Mouse (Mus musculus) hindbrain, embryonic 12.5 days (tissue): ENCODE results near the gene Olfr1368. TPM values are rescaled to one million over a fixed set of nuclear protein-coding genes. Genes with fewer than 3 reads are reported as not detected.

Experiments used
- ATAC-seq: fragments of 200-750 bp; cut with Nextera tagmentation; 2 replicates; pipeline ENCODE4 v1.8.0; 2017; ENCODE audit warnings: moderate TSS enrichment; ENCODE audit not compliant: low FRiP score
- H3K27ac ChIP-seq: fragments of 300-500 bp; sonication (generic); 2 replicates; pipeline ENCODE4 v1.5.1; 2016; ENCODE audit warnings: mild to moderate bottlenecking
- H3K27me3 ChIP-seq: fragments of 300-500 bp; sonication (generic); 2 replicates; pipeline ENCODE4 v1.6.1; 2016; ENCODE audit warnings: mild to moderate bottlenecking
- H3K36me3 ChIP-seq: fragments of 300-500 bp; sonication (generic); 2 replicates; pipeline ENCODE4 v1.6.1; 2016; ENCODE audit warnings: mild to moderate bottlenecking
- H3K4me1 ChIP-seq: fragments of 300-500 bp; sonication (generic); 2 replicates; pipeline ENCODE4 v1.6.1; 2016
- H3K4me2 ChIP-seq: fragments of 300-500 bp; sonication (generic); replicated peaks from 2 replicates; pipeline ENCODE4 v1.6.1; 2016; ENCODE audit warnings: mild to moderate bottlenecking
- H3K4me3 ChIP-seq: fragments of 300-500 bp; sonication (generic); 2 replicates; pipeline ENCODE4 v1.5.1; 2016; ENCODE audit warnings: mild to moderate bottlenecking
- H3K9ac ChIP-seq: fragments of 300-500 bp; sonication (generic); 2 replicates; pipeline ENCODE4 v1.6.1; 2016; ENCODE audit warnings: mild to moderate bottlenecking, moderate library complexity
- H3K9me3 ChIP-seq: fragments of 300-500 bp; sonication (generic); replicated peaks from 2 replicates; pipeline ENCODE4 v1.6.1; 2016; ENCODE audit warnings: mild to moderate bottlenecking
- WGBS: fragments of 180-500 bp; shearing (Covaris S2); methylation state at CpG from one replicate; pipeline ENCODE4 v1.1.7; 2016; 5-methylcytosine and 5-hydroxymethylcytosine counted together
- polyA plus RNA-seq: library from polyadenylated mRNA; unstranded; fragments of >200 nt; fragmentation: Nextera tagmentation; extraction: Ambion mirVana; gene quantifications from 2 replicates; pipeline ENCODE4 v1.2.1, GENCODE M21; 2016

The Olfr1368 gene
- not detected in 2 replicates for polyA plus RNA-seq

GRCm38 (mm10) chr13:21145767-21146166 lies at the start of gene Olfr1368:
Olfr1368 (minus strand) TSS chr13:21145867.
- Histone ChIP-seq H3K9me3 (no peaks in the 10 kb centered on the region), H3K4me3 (no peak within 1 kb of the TSS), H3K9ac (no peak within 1 kb of the TSS), H3K4me2 (no peak within 1 kb of the TSS), H3K4me1 (no peaks in the 10 kb centered on the region), H3K27ac (no peak within 1 kb of the TSS), H3K27me3 (no peaks in the 10 kb centered on the region), H3K36me3 (no peaks in the 10 kb centered on the region)
- 81% methylated on average over 4 of the region's 4 CpGs for WGBS
- ATAC-seq = no peak

- 91% methylated on average over 4 of the region's 4 CpGs for WGBS
- no peaks in the 10 kb centered on the region for H3K27me3 ChIP-seq
- no peak overlapping the region for H3K9ac ChIP-seq
- H3K4me1 ChIP-seq = peaks cover 25% of the 10 kb centered on the region
- peaks cover 79% of the 10 kb centered on the region for H3K36me3 ChIP-seq
- H3K4me2 ChIP-seq = no peak overlapping the region
- H3K27ac ChIP-seq = no peak overlapping the region
- H3K4me3 ChIP-seq = no peak overlapping the region
- ATAC-seq = no peak
- H3K9me3 ChIP-seq = no peaks in the 10 kb centered on the region
These were observed 39.9 kb upstream of the Olfr1368 start for GRCm38 (mm10) chr13:21185521-21185920.

GRCm38 (mm10) chr13:21183661-21184060 lies 38.0 kb upstream of the Olfr1368 start:
- Histone ChIP-seq H3K27ac (no peak overlapping the region), H3K9ac (no peak overlapping the region), H3K9me3 (no peaks in the 10 kb centered on the region), H3K36me3 (peaks cover 65% of the 10 kb centered on the region), H3K27me3 (no peaks in the 10 kb centered on the region), H3K4me3 (no peak overlapping the region), H3K4me2 (no peak overlapping the region), H3K4me1 (peaks cover 32% of the 10 kb centered on the region)
- ATAC-seq = no peak
- WGBS = 93% methylated on average over 7 of the region's 7 CpGs

GRCm38 (mm10) chr13:21183066-21183465 lies 37.4 kb upstream of the Olfr1368 start:
- WGBS = 97% methylated on average over 6 of the region's 6 CpGs
- Histone ChIP-seq H3K4me3 (no peak overlapping the region), H3K27ac (no peak overlapping the region), H3K27me3 (no peaks in the 10 kb centered on the region), H3K9me3 (no peaks in the 10 kb centered on the region), H3K36me3 (peaks cover 59% of the 10 kb centered on the region), H3K4me1 (peaks cover 32% of the 10 kb centered on the region), H3K4me2 (no peak overlapping the region), H3K9ac (no peak overlapping the region)
- ATAC-seq = no peak

GRCm38 (mm10) chr13:21181996-21182395 lies 36.3 kb upstream of the Olfr1368 start:
- H3K36me3 ChIP-seq = peaks cover 48% of the 10 kb centered on the region
- 76% methylated on average over 7 of the region's 7 CpGs for WGBS
- ATAC-seq = no peak
- H3K4me3 ChIP-seq = peak overlapping the region; percentile 99
- H3K27me3 ChIP-seq = no peaks in the 10 kb centered on the region
- peak overlapping the region; percentile 84 for H3K4me2 ChIP-seq
- peak overlapping the region; percentile 90; the same call in 1 of the 2 replicates for H3K9ac ChIP-seq
- peaks cover 32% of the 10 kb centered on the region for H3K4me1 ChIP-seq
- no peak overlapping the region for H3K27ac ChIP-seq
- H3K9me3 ChIP-seq = no peaks in the 10 kb centered on the region

- peak overlapping the region; percentile 84 for H3K4me2 ChIP-seq
- no peaks in the 10 kb centered on the region for H3K9me3 ChIP-seq
- peak overlapping the region; percentile 94 for H3K27ac ChIP-seq
- peaks cover 32% of the 10 kb centered on the region for H3K4me1 ChIP-seq
- under 1% methylated on average over 71 of the region's 71 CpGs for WGBS
- ATAC-seq = peak; percentile 61
- peak overlapping the region; percentile 90 for H3K9ac ChIP-seq
- peaks cover 38% of the 10 kb centered on the region for H3K36me3 ChIP-seq
- no peaks in the 10 kb centered on the region for H3K27me3 ChIP-seq
- peak overlapping the region; percentile 99 for H3K4me3 ChIP-seq
These were observed 35.2 kb upstream of the Olfr1368 start for GRCm38 (mm10) chr13:21180551-21181530.

GRCm38 (mm10) chr13:21179724-21180550 lies 34.3 kb upstream of the Olfr1368 start:
- Histone ChIP-seq H3K9ac (peak overlapping the region; percentile 90), H3K4me2 (peak overlapping the region; percentile 84), H3K36me3 (peaks cover 30% of the 10 kb centered on the region), H3K4me3 (peak overlapping the region; percentile 99), H3K27ac (peak overlapping the region; percentile 94), H3K4me1 (peaks cover 29% of the 10 kb centered on the region), H3K9me3 (no peaks in the 10 kb centered on the region), H3K27me3 (no peaks in the 10 kb centered on the region)
- peak; percentile 95 for ATAC-seq
- under 1% methylated on average over 78 of the region's 80 CpGs for WGBS

- ATAC-seq = peak; percentile 59
- peak within 1 kb of the TSS; percentile 90 for H3K9ac ChIP-seq
- no peaks in the 10 kb centered on the region for H3K9me3 ChIP-seq
- peak within 1 kb of the TSS; percentile 94 for H3K27ac ChIP-seq
- H3K27me3 ChIP-seq = no peaks in the 10 kb centered on the region
- H3K4me2 ChIP-seq = peak within 1 kb of the TSS; percentile 84
- WGBS = 0% methylated on average over 15 of the region's 15 CpGs
- peaks cover 27% of the 10 kb centered on the region for H3K4me1 ChIP-seq
- peaks cover 25% of the 10 kb centered on the region for H3K36me3 ChIP-seq
- peak within 1 kb of the TSS; percentile 99 for H3K4me3 ChIP-seq
These were observed 33.7 kb upstream of the Olfr1368 start, which contains the start of gene Trim27 for GRCm38 (mm10) chr13:21179367-21179723. Trim27 (plus strand) TSS chr13:21179445.

- no peak overlapping the region for H3K4me2 ChIP-seq
- ATAC-seq = no peak
- WGBS = 84% methylated on average over 5 of the region's 5 CpGs
- H3K36me3 ChIP-seq = peaks cover 15% of the 10 kb centered on the region
- H3K4me1 ChIP-seq = peaks cover 27% of the 10 kb centered on the region
- no peaks in the 10 kb centered on the region for H3K9me3 ChIP-seq
- no peak overlapping the region for H3K4me3 ChIP-seq
- no peak overlapping the region for H3K27ac ChIP-seq
- H3K27me3 ChIP-seq = no peaks in the 10 kb centered on the region
- no peak overlapping the region for H3K9ac ChIP-seq
These were observed 32.7 kb upstream of the Olfr1368 start for GRCm38 (mm10) chr13:21178364-21178763.

- Histone ChIP-seq H3K9me3 (no peaks in the 10 kb centered on the region), H3K4me2 (no peak overlapping the region), H3K27me3 (no peaks in the 10 kb centered on the region), H3K4me3 (no peak overlapping the region), H3K36me3 (peaks cover 8% of the 10 kb centered on the region), H3K9ac (no peak overlapping the region), H3K27ac (no peak overlapping the region), H3K4me1 (peaks cover 23% of the 10 kb centered on the region)
- WGBS = 72% methylated on average over 5 of the region's 5 CpGs
- ATAC-seq = no peak
These were observed 32.0 kb upstream of the Olfr1368 start for GRCm38 (mm10) chr13:21177657-21178056.

- no peaks in the 10 kb centered on the region for H3K27me3 ChIP-seq
- H3K36me3 ChIP-seq = peaks cover under 1% of the 10 kb centered on the region; the same call in 1 of the 2 replicates
- H3K4me1 ChIP-seq = peaks cover 16% of the 10 kb centered on the region
- no peak overlapping the region for H3K4me3 ChIP-seq
- 77% methylated on average over 11 of the region's 11 CpGs for WGBS
- H3K27ac ChIP-seq = no peak overlapping the region
- H3K4me2 ChIP-seq = no peak overlapping the region
- no peak overlapping the region for H3K9ac ChIP-seq
- no peaks in the 10 kb centered on the region for H3K9me3 ChIP-seq
- ATAC-seq = no peak
These were observed 31.1 kb upstream of the Olfr1368 start for GRCm38 (mm10) chr13:21176733-21177132.

GRCm38 (mm10) chr13:21173072-21173471 lies 27.4 kb upstream of the Olfr1368 start:
- Histone ChIP-seq H3K4me3 (peak overlapping the region; percentile 35), H3K9me3 (no peaks in the 10 kb centered on the region), H3K9ac (peak overlapping the region; percentile 49), H3K27ac (no peak overlapping the region), H3K4me1 (peaks cover 11% of the 10 kb centered on the region), H3K4me2 (peak overlapping the region; percentile 86), H3K36me3 (no peaks in the 10 kb centered on the region), H3K27me3 (no peaks in the 10 kb centered on the region)
- WGBS = under 1% methylated on average over 11 of the region's 11 CpGs
- no peak for ATAC-seq
